Mouse (Mus musculus): Measurements from ENCODE around the gene Tex2. TPM values are rescaled to one million over a fixed set of nuclear protein-coding genes. Genes with fewer than 3 reads are reported as not detected.

Tex2 gene
- polyA plus RNA-seq, 1 experiment from 2014 or later, result 11.1 TPM

DNA sequence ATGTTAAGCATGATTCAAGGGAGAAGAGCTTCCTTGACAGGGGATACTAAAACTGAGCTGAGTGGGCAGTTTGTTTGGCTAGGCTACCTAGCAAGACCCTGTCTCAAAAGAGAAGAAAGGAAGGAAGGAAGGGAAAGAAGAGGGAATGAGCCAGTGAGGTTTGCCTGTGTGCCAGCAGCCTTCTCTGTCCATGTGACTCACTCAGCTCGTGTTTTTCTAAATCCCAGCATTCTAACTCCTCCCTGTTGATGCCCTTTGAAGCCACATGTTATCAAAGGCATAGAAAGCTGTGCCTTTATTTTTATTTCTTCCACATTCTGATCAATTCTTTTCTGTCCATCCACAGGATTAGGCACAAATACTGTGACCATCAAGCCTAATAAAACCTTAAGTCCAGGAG lies 85.3 kb downstream of the Tex2 start:
- 39% methylated on average over 1 of the region's 1 CpGs for WGBS
- Histone ChIP-seq H3K9ac (no peak overlapping the region), H3K4me3 (replicated peaks) (no peak overlapping the region), H3K27ac (no peak overlapping the region), H3K27me3 (replicated peaks) (no peaks in the 10 kb centered on the region), H3K4me1 (replicated peaks) (no peaks in the 10 kb centered on the region), H3K9me3 (no peaks in the 10 kb centered on the region), H3K36me3 (no peaks in the 10 kb centered on the region), H3K4me2 (replicated peaks) (no peak overlapping the region)
- ATAC-seq, result no peak

DNA sequence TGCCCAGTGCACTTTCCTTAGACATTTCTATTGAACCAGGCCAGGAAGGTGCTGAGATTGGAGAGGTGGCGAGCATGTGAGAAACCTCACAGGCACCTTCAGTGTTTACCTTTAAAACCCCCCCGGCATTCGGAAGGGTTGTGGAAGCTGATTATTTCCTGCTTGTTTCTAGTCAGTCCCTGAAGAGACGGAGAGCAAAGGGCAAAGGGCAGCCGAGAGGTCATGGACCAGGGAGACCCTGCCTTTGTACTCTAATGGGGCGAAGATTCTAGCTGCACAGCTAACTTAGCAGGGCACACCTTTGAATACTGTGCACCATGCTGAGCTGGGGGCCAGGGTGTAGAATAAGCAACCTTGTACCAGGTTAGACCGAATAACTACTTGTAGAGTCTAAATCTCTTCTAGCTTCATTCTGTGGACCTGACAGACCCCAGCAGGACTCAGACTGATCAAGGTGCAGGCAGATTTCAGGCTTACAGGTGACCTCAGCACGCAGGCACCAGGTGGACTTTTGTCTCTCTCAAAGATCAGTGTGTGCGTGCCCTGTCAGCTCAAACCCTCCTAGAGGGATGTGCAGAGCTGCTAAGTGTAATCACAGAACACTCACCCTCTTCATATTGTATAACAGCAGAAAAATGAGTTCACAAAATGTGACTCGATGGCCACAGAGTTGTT lies 85.9 kb downstream of the Tex2 start:
- Histone ChIP-seq H3K27ac (no peak overlapping the region), H3K4me1 (replicated peaks) (no peaks in the 10 kb centered on the region), H3K4me2 (replicated peaks) (no peak overlapping the region), H3K9ac (no peak overlapping the region), H3K36me3 (no peaks in the 10 kb centered on the region), H3K9me3 (no peaks in the 10 kb centered on the region), H3K4me3 (replicated peaks) (no peak overlapping the region), H3K27me3 (replicated peaks) (no peaks in the 10 kb centered on the region)
- no peak for ATAC-seq
- WGBS, result 54% methylated on average over 10 of the region's 10 CpGs

DNA sequence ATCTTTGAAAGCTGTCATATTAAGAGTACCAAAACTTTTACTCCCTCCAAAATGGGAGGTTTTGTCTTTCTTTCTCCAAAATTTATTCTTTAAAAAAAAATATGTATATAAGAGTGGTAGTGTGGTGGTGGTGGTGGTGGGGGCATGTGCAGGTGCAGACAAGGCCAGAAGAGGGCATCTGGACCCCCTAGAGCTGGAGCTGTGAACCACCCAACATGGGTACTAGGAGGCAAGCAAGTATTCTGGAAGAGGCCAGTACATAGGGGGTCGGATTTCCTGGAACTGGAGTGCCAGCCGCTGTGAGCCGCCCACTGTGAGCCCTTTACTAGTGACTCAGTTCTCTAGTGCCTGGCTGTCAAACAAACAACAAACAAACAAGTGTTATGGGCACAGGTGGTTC lies 90.7 kb downstream of the Tex2 start:
- Histone ChIP-seq H3K27me3 (replicated peaks) (no peaks in the 10 kb centered on the region), H3K4me2 (replicated peaks) (no peak overlapping the region), H3K4me1 (replicated peaks) (no peaks in the 10 kb centered on the region), H3K36me3 (no peaks in the 10 kb centered on the region), H3K4me3 (replicated peaks) (no peak overlapping the region), H3K27ac (no peak overlapping the region), H3K9me3 (no peaks in the 10 kb centered on the region), H3K9ac (no peak overlapping the region)
- WGBS, result 68% methylated on average over 3 of the region's 3 CpGs
- no peak for ATAC-seq

DNA sequence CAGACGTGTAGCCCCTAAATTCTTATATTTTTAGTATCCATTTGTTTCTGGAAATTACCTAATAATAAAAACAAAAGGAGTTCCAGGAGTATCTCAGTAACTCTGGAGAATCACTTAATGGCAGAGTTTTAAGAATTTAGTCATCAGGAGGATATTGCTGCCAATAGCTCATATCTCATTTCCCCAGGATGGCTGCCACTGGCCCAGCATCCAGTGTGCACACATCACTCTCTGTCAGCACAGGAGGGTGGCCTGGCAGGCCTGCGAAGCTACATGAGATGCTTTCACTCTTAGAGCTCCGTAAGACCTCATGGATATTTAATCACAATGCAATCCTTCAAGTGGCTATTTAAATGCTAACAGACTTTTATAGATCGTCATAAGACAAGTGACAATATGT lies 91.6 kb downstream of the Tex2 start:
- no peak overlapping the region for H3K4me3 ChIP-seq (replicated peaks)
- H3K36me3 ChIP-seq, result no peaks in the 10 kb centered on the region
- no peaks in the 10 kb centered on the region for H3K27me3 ChIP-seq (replicated peaks)
- H3K9ac ChIP-seq, result no peak overlapping the region
- ATAC-seq, result no peak
- H3K4me1 ChIP-seq (replicated peaks), result no peaks in the 10 kb centered on the region
- WGBS, result 66% methylated on average over 4 of the region's 4 CpGs
- no peak overlapping the region for H3K27ac ChIP-seq
- no peaks in the 10 kb centered on the region for H3K9me3 ChIP-seq
- H3K4me2 ChIP-seq (replicated peaks), result no peak overlapping the region

DNA sequence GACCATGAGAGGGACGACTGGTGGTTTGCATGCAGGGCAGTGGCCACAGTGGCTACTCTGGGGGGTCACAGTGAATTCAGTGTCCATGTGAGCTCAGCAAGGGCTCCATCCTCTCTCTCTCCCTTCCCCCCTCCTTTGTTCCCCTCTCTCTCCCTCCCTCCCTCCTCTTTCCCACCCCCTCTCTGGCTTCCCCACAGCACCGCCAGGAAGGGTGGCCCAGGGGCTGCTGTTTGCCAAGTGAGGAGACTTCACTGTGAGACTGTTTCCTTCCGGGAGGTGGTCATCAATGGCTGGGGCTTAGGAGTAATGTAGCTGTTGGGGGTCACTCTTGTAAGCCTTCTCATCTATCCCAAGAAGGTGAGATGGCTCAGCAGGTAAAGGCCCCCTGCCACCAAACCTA lies 92.8 kb downstream of the Tex2 start:
- Histone ChIP-seq H3K9me3 (no peaks in the 10 kb centered on the region), H3K4me2 (replicated peaks) (no peak overlapping the region), H3K36me3 (no peaks in the 10 kb centered on the region), H3K4me1 (replicated peaks) (no peaks in the 10 kb centered on the region), H3K27ac (no peak overlapping the region), H3K27me3 (replicated peaks) (no peaks in the 10 kb centered on the region), H3K9ac (no peak overlapping the region), H3K4me3 (replicated peaks) (no peak overlapping the region)
- 45% methylated on average over 3 of the region's 3 CpGs for WGBS
- no peak for ATAC-seq

DNA sequence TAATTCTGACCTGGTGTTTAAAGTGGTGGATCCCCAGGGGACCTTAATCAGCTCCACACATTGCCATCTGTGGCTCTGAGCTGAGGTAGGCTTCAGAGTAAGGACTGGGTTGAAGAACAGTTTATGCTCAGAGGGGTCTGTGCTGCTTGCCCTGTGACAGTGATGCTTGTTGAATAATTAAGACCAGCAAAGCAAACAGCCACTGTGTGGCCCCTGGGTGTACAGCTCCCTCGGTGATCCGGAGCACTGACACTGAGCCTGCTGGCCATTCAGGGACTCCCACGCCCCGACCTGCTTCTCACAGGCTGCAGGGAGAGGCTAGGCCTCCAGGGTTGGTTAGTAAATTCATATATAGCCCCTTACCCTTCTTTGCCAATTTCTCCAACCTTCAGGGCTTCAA lies 93.7 kb downstream of the Tex2 start:
- Histone ChIP-seq H3K4me2 (replicated peaks) (no peak overlapping the region), H3K27ac (no peak overlapping the region), H3K36me3 (no peaks in the 10 kb centered on the region), H3K4me3 (replicated peaks) (no peak overlapping the region), H3K9me3 (no peaks in the 10 kb centered on the region), H3K9ac (no peak overlapping the region), H3K27me3 (replicated peaks) (no peaks in the 10 kb centered on the region), H3K4me1 (replicated peaks) (0 out of 2 replicates have a peak, but pooled peaks cover 6% of the 10 kb centered on the region)
- ATAC-seq, result no peak
- WGBS, result 50% methylated on average over 4 of the region's 4 CpGs

DNA sequence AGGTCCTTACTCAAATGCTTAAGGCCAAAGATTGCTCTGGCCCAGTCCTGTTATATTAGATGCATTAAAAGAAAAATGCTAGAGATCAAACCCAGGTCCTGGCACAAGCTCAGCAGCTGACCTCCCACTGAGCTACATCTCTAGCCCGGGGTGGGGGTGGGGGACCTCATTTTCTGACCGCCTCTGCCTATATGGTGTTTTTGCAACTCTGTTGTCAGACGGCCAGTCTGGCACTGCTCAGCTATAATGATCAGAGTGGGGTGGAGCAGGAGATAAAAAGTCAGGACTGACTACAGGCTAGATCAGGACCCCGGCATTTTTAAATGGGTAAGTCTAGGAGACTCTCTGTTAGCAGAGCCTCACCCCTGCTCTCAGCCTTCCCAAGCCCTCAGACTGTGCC lies 94.8 kb downstream of the Tex2 start:
- Histone ChIP-seq H3K9me3 (no peaks in the 10 kb centered on the region), H3K27me3 (replicated peaks) (no peaks in the 10 kb centered on the region), H3K4me3 (replicated peaks) (no peak overlapping the region), H3K4me1 (replicated peaks) (0 out of 2 replicates have a peak, but pooled peaks cover 11% of the 10 kb centered on the region), H3K4me2 (replicated peaks) (no peak overlapping the region), H3K36me3 (no peaks in the 10 kb centered on the region), H3K9ac (no peak overlapping the region), H3K27ac (no peak overlapping the region)
- WGBS, result 46% methylated on average over 4 of the region's 4 CpGs
- no peak for ATAC-seq

DNA sequence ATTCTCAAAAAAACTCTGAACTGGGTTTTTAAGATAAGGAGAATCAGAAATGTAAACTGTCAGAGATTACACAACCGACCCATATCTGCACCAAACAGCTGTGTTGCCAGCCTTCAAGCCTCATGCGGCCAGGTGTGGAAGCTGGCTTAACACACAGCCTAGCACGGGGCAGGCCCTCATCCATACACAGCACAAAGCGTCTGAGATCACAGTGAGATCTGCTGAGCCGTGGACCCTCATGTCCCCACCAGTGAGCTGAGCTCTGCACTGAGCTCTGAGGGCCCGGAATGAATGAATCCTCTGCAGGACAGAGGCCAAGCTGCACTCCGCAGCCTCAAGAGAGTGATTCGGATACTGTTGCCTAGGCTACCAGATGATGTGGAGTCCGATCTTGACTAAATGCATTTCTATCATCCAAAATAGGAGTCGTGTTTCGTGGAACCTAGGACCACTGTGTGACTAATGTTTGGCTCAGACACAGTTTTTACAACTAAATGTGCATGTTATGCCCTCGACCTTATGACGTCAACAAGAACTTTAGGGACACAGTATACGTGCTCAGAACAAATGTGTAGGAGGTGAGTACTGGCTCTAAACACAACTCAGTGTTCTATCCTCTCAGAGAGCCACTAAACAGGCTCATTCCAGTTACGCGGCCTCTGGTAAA lies 98.0 kb downstream of the Tex2 start:
- no peak overlapping the region for H3K27ac ChIP-seq

DNA sequence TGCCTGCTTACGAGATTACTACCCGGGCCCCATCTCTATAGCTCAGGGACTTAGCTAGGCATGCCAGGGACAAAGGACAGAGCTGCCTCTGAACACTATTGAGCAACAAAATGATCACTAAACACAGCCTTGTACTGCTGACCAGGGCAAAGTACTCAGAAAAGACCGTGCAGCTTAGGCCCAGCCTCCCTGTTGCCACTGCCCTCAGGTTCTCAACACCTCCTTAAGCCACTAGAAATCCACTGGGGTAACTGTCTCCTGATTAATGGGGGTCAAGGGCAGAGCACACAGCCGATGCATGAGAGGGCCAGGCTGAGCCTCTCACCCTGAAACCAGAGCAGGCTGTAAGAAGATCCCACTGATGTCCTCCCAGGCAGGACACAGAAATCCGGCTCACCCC lies 98.8 kb downstream of the Tex2 start:
- no peak overlapping the region for H3K9ac ChIP-seq
- peak; percentile 90 for ATAC-seq
- H3K4me1 ChIP-seq (replicated peaks), result 0 out of 2 replicates have a peak, but pooled peaks cover 13% of the 10 kb centered on the region
- H3K27me3 ChIP-seq (replicated peaks), result no peaks in the 10 kb centered on the region
- H3K9me3 ChIP-seq, result no peaks in the 10 kb centered on the region
- no peak overlapping the region for H3K4me2 ChIP-seq (replicated peaks)
- peak overlapping the region; percentile 79 for H3K27ac ChIP-seq
- no peak overlapping the region for H3K4me3 ChIP-seq (replicated peaks)
- 40% methylated on average over 5 of the region's 5 CpGs for WGBS
- H3K36me3 ChIP-seq, result no peaks in the 10 kb centered on the region; the same call in 1 of the 2 replicates

More for the DNA sequence above, 98.0 kb downstream of the Tex2 start:
- H3K27me3 ChIP-seq (replicated peaks), result no peaks in the 10 kb centered on the region
- no peak overlapping the region for H3K9ac ChIP-seq
- no peak overlapping the region for H3K4me3 ChIP-seq (replicated peaks)
- H3K36me3 ChIP-seq, result no peaks in the 10 kb centered on the region
- no peaks in the 10 kb centered on the region for H3K9me3 ChIP-seq
- 71% methylated on average over 16 of the region's 16 CpGs for WGBS
- no peak overlapping the region for H3K4me2 ChIP-seq (replicated peaks)
- peak; percentile 71 for ATAC-seq
- H3K4me1 ChIP-seq (replicated peaks), result 0 out of 2 replicates have a peak, but pooled peaks cover 13% of the 10 kb centered on the region

DNA sequence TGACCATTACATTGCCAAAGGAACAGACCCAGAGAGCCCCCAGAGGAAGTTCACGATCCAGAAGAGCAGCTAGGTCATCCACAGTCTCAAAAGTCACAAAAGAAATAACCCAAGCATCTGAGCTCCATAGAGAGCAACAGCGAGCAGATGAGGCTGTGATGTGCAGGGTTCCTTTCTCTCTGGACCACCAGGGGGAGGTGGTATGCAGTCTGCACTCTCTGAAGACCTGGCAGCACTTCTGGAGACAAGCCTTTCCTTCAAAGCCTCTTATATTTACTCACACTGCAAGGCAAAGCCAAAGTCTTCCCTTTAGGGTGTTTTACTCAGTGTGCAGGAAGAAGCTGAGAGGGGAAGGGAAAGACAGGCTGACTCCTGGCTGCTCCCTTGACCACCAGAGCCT lies 100.1 kb downstream of the Tex2 start:
- Histone ChIP-seq H3K4me3 (replicated peaks) (no peak overlapping the region), H3K9ac (no peak overlapping the region), H3K9me3 (no peaks in the 10 kb centered on the region), H3K27ac (no peak overlapping the region), H3K4me2 (replicated peaks) (no peak overlapping the region), H3K4me1 (replicated peaks) (0 out of 2 replicates have a peak, but pooled peaks cover 13% of the 10 kb centered on the region), H3K27me3 (replicated peaks) (no peaks in the 10 kb centered on the region), H3K36me3 (peaks cover 5% of the 10 kb centered on the region; the same call in 1 of the 2 replicates)
- no peak for ATAC-seq
- WGBS, result 42% methylated on average over 2 of the region's 2 CpGs

DNA sequence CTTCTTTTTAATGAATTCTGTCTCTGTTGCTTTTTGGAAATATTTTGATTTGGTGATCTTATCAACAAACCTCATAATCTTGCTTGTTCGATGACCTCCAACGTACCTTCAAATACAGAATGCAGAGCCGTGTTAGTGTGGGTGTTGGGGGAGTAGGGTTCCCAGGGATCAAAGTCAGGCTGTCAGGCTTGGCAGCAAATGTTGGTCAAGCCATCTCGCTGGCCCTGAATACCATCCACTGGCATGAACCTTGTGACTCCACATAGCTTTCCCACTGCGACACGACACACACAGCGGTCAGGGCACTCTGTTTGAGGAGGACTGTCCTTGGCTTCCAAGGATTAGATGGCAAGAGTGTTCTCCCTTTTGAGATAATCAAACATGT lies 101.2 kb downstream of the Tex2 start:
- no peak overlapping the region for H3K4me3 ChIP-seq (replicated peaks)
- H3K9me3 ChIP-seq, result no peaks in the 10 kb centered on the region
- WGBS, result 89% methylated on average over 7 of the region's 7 CpGs

DNA sequence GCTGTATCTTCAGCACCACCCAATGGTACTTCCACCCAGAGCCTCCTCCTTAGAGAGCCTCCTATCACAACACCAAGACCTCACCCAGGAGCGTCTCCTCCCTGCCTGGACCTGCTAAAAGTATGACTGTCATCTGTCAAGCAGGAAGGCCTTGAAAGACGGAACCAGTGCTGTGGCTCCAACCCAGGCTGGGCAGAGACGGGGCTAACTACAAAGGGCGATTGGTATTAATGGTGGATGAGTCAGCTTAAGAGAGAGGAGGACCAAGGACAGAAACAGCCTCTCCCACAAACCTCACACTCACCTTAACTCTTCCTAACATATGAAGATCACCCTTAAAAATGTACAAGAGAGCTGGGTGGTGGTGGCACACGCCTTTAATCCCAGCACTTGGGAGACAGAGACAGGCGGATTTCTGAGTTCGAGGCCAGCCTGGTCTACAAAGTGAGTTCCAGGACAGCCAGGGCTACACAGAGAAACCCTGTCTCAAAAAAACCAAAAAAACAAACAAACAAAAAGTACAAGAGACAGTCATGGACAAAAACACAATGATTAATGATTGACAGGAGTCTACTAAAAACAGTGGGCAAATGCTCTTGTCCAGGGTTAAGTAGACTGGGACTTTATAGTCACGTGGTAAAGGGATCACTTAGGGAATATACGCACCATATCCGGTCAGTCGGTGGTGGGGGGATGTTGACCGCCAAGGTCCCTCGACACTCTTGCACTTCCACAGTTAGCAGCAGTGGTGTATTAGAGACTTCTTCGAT lies 101.8 kb downstream of the Tex2 start:
- 86% methylated on average over 14 of the region's 14 CpGs for WGBS
- Histone ChIP-seq H3K4me2 (replicated peaks) (no peak overlapping the region), H3K27me3 (replicated peaks) (no peaks in the 10 kb centered on the region), H3K9ac (no peak overlapping the region), H3K9me3 (no peaks in the 10 kb centered on the region), H3K4me1 (replicated peaks) (0 out of 2 replicates have a peak, but pooled peaks cover 13% of the 10 kb centered on the region), H3K4me3 (replicated peaks) (no peak overlapping the region), H3K27ac (no peak overlapping the region), H3K36me3 (peaks cover 5% of the 10 kb centered on the region; the same call in 1 of the 2 replicates)
- no peak for ATAC-seq

More for the DNA sequence above, 101.2 kb downstream of the Tex2 start:
- peaks cover 5% of the 10 kb centered on the region; the same call in 1 of the 2 replicates for H3K36me3 ChIP-seq
- H3K27me3 ChIP-seq (replicated peaks), result no peaks in the 10 kb centered on the region
- no peak overlapping the region for H3K27ac ChIP-seq
- H3K4me1 ChIP-seq (replicated peaks), result 0 out of 2 replicates have a peak, but pooled peaks cover 13% of the 10 kb centered on the region
- H3K4me2 ChIP-seq (replicated peaks), result no peak overlapping the region
- H3K9ac ChIP-seq, result no peak overlapping the region
- ATAC-seq, result no peak
